Mouse (Mus musculus) thymus, adult 2 months (tissue): ENCODE measurements around the gene Slc13a2.

Experiments
- CTCF ChIP-seq: fragments of 200-500 bp; IDR thresholded peaks from 2 replicates; pipeline ENCODE4 v1.5.1; 2012; ENCODE audit warnings: mild to moderate bottlenecking, control low read depth, low read length, moderate library complexity, borderline replicate concordance; ENCODE audit not compliant: control insufficient read depth, poor library complexity, insufficient read depth; ENCODE audit errors: extremely low read depth
- POLR2A ChIP-seq: fragments of 200-500 bp; IDR thresholded peaks from 2 replicates; pipeline ENCODE4 v1.6.1; 2012; ENCODE audit warnings: mild to moderate bottlenecking, low read length, control low read depth, moderate library complexity; ENCODE audit not compliant: control insufficient read depth, poor library complexity, insufficient read depth; ENCODE audit errors: extremely low read depth

GRCm38 (mm10) chr11:78465568-78466180 is 43.7 kb upstream of the Slc13a2 start, which contains the start of gene Slc46a1:
- TF ChIP-seq CTCF, result 0 out of 2 replicates have a peak, but pooled peaks have one; percentile 23
- no peak; the same call in 1 of the 2 replicates for TF ChIP-seq POLR2A
